9 mouse cellular contexts compared by ENCODE assay signal in the genomic region with DNA sequence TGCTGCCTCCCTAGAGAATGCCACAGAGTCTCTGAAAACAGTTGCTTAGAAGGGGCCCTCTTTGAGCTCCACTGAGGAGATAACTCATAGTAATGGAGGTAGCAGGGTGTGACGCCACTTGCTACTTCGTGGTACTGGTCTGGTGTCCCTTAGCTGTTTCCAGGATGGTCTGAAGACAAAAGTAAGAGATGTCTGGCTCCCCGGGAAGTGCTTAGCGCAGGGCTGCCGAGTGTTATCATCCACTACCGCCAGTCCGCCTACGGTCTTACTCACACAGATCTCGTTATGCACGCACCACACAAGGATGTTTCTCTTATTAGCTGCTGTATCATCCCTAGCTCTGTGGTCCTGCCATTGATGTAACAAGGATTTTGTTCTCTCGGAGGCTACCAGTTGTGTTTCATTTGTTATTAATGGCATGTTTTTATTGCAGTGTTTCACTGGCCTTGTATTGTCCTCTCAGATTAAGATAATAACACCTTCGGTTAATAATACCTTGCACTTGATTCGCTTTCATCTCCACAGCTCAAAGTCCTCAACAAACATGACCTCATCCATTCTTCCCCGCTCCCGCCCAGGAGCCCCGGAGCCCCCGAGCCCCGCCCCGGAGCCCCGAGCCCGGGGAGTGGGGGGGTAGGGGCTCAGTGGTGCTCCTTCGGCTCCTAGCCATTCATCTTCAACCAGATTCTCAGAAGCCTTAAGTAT. TPM values are rescaled to one million over a fixed set of nuclear protein-coding genes. Genes with fewer than 3 reads are reported as not detected.
DNase-seq lines count a peak whose midpoint lies in the region; ATAC-seq lines count a peak whose summit lies in the region.
"Had no signal": no experiment of that assay in that cellular context is flagged by ENCODE, and none has a peak within 500 bp of the region (broad histone marks: within the 10 kb centered on the region; RNA-seq: fewer than 3 reads in every experiment).

No protein-coding gene starts in this region.

- H3K4me2 ChIP-seq in heart, embryonic 13.5 days = peak overlapping the region; percentile 53
- H3K4me2 ChIP-seq in neural tube, embryonic 12.5 days (replicated peaks) = no peak overlapping the region
- no peak overlapping the region for H3K4me2 ChIP-seq in neural tube, embryonic 15.5 days
- H3K4me2 ChIP-seq in liver, embryonic 13.5 days = peak overlapping the region; percentile 55

- peaks cover 44% of the 10 kb centered on the region for H3K4me1 ChIP-seq in heart, embryonic 13.5 days
- H3K4me1 ChIP-seq in neural tube, embryonic 12.5 days = peaks cover 10% of the 10 kb centered on the region
- H3K4me1 ChIP-seq in neural tube, embryonic 15.5 days = peaks cover 15% of the 10 kb centered on the region
- H3K4me1 ChIP-seq in liver, embryonic 13.5 days (replicated peaks) = peaks cover 59% of the 10 kb centered on the region

- no peaks in the 10 kb centered on the region for H3K27me3 ChIP-seq in heart, embryonic 13.5 days (replicated peaks)
- no peaks in the 10 kb centered on the region for H3K27me3 ChIP-seq in neural tube, embryonic 12.5 days (replicated peaks)
- 0 out of 2 replicates have a peak, but pooled peaks cover 3% of the 10 kb centered on the region for H3K27me3 ChIP-seq in neural tube, embryonic 15.5 days (replicated peaks)
- H3K27me3 ChIP-seq in liver, embryonic 13.5 days = no peaks in the 10 kb centered on the region

- H3K9ac ChIP-seq in heart, embryonic 13.5 days = peak overlapping the region; percentile 58; the same call in 1 of the 2 replicates
- 0 out of 2 replicates have a peak overlapping the region, but pooled peaks have one; percentile 6 for H3K9ac ChIP-seq in neural tube, embryonic 12.5 days
- no peak overlapping the region for H3K9ac ChIP-seq in neural tube, embryonic 15.5 days (replicated peaks)
- H3K9ac ChIP-seq in liver, embryonic 13.5 days = peak overlapping the region; percentile 58

- H3K36me3 ChIP-seq in heart, embryonic 13.5 days = peaks cover 5% of the 10 kb centered on the region
- H3K36me3 ChIP-seq in neural tube, embryonic 12.5 days = peaks cover 2% of the 10 kb centered on the region; the same call in 1 of the 2 replicates
- 0 out of 2 replicates have a peak, but pooled peaks cover 2% of the 10 kb centered on the region for H3K36me3 ChIP-seq in neural tube, embryonic 15.5 days
- peaks cover 9% of the 10 kb centered on the region for H3K36me3 ChIP-seq in liver, embryonic 13.5 days

- 21% methylated on average over 22 of the region's 22 CpGs for WGBS in heart, embryonic 13.5 days
- WGBS in neural tube, embryonic 12.5 days = 51% methylated on average over 22 of the region's 22 CpGs
- whole genome bisulfite sequencing in neural tube, embryonic 15.5 days = 45% methylated on average over 22 of the region's 22 CpGs
- WGBS in liver, embryonic 13.5 days (ENCODE audit: insufficient replicate concordance) = 27% methylated on average over 22 of the region's 22 CpGs

- ATAC-seq in heart, embryonic 13.5 days (ENCODE audit: extremely low read depth, insufficient number of reproducible peaks, low FRiP score, low TSS enrichment) = no peak
- ATAC-seq in neural tube, embryonic 12.5 days (ENCODE audit: low FRiP score, low read depth) = no peak
- ATAC-seq in neural tube, embryonic 15.5 days (ENCODE audit: low FRiP score) = no peak
- no peak for ATAC-seq in liver, embryonic 13.5 days (ENCODE audit: low read depth)

- H3K4me3 ChIP-seq in heart, embryonic 13.5 days = peak overlapping the region; percentile 10; the same call in 1 of the 2 replicates
- H3K4me3 ChIP-seq in neural tube, embryonic 12.5 days = no peak overlapping the region
- no peak overlapping the region for H3K4me3 ChIP-seq in neural tube, embryonic 15.5 days (replicated peaks)
- peak overlapping the region; percentile 23 for H3K4me3 ChIP-seq in liver, embryonic 13.5 days (replicated peaks)

- no peaks in the 10 kb centered on the region for H3K9me3 ChIP-seq in heart, embryonic 13.5 days
- H3K9me3 ChIP-seq in neural tube, embryonic 12.5 days = no peaks in the 10 kb centered on the region
- no peaks in the 10 kb centered on the region for H3K9me3 ChIP-seq in neural tube, embryonic 15.5 days (replicated peaks)
- H3K9me3 ChIP-seq in liver, embryonic 13.5 days (replicated peaks) = no peaks in the 10 kb centered on the region

- no peak overlapping the region for H3K27ac ChIP-seq in heart, embryonic 13.5 days (replicated peaks)
- H3K27ac ChIP-seq in neural tube, embryonic 12.5 days = no peak overlapping the region
- no peak overlapping the region for H3K27ac ChIP-seq in neural tube, embryonic 15.5 days (replicated peaks)
- peak overlapping the region; percentile 75 for H3K27ac ChIP-seq in liver, embryonic 13.5 days

- no peak for DNase-seq in heart, adult 18-20 months
- peak; percentile 37 for DNase-seq in liver, embryonic 13.5 days
- no peak for DNase-seq in cerebellum, postnatal 4 days (ENCODE audit: low spot score in 2 of 2)
- no peak for DNase-seq in thymus, postnatal 0 days (ENCODE audit: low spot score)
- no peak for DNase-seq in retina, postnatal 1 day

RNA-seq across cellular contexts. Expression of gene Ubald2, which starts 3.0 kb away (rescaled TPM):
- 31.0 and 32.3 TPM in 2 replicates for polyA plus RNA-seq in heart, embryonic 13.5 days (2015; fragmentation: Nextera tagmentation; extraction: Ambion mirVana)
- 10 to 100 TPM; 32.0 to 33.3 TPM for total RNA-seq in heart, adult 18-20 months (2021)
- 53.8 and 72.3 TPM in 2 replicates for polyA plus RNA-seq in neural tube, embryonic 12.5 days (2016; fragmentation: Nextera tagmentation; extraction: Ambion mirVana)
- polyA plus RNA-seq in neural tube, embryonic 15.5 days (2015; fragmentation: Nextera tagmentation; extraction: Ambion mirVana) = 33.9 and 39.2 TPM in 2 replicates
- polyA plus RNA-seq in liver, embryonic 13.5 days (2015; fragmentation: Nextera tagmentation; extraction: Ambion mirVana) = 28.2 and 33.0 TPM in 2 replicates
- 81.9 and 82.9 TPM in 2 replicates for polyA plus RNA-seq in thymus, postnatal 0 days (2015; fragmentation: Nextera tagmentation; extraction: Ambion mirVana)

RNA-seq across cellular contexts. Expression of gene Rnf157, which starts 18.0 kb away (rescaled TPM):
- 4.0 and 6.1 TPM in 2 replicates for polyA plus RNA-seq in heart, embryonic 13.5 days (2015; fragmentation: Nextera tagmentation; extraction: Ambion mirVana)
- 1 to 10 TPM; 5.8 to 7.2 TPM for total RNA-seq in heart, adult 18-20 months (2021)
- polyA plus RNA-seq in neural tube, embryonic 12.5 days (2016; fragmentation: Nextera tagmentation; extraction: Ambion mirVana) = 54.3 and 62.8 TPM in 2 replicates
- polyA plus RNA-seq in neural tube, embryonic 15.5 days (2015; fragmentation: Nextera tagmentation; extraction: Ambion mirVana) = 69.9 and 85.4 TPM in 2 replicates
- polyA plus RNA-seq in liver, embryonic 13.5 days (2015; fragmentation: Nextera tagmentation; extraction: Ambion mirVana) = 1.1 and 1.4 TPM in 2 replicates
- polyA plus RNA-seq in thymus, postnatal 0 days (2015; fragmentation: Nextera tagmentation; extraction: Ambion mirVana) = 52.3 and 56.7 TPM in 2 replicates

RNA-seq across cellular contexts. Expression of gene Qrich2, which starts 35.2 kb away (rescaled TPM):
- polyA plus RNA-seq in heart, embryonic 13.5 days (2015; fragmentation: Nextera tagmentation; extraction: Ambion mirVana) = not detected in 2 replicates
- total RNA-seq in heart, adult 18-20 months (2021) = under 1 TPM in 1 of 2 experiments, not detected in 1; 0.05 TPM
- not detected in 2 replicates for polyA plus RNA-seq in neural tube, embryonic 12.5 days (2016; fragmentation: Nextera tagmentation; extraction: Ambion mirVana)
- polyA plus RNA-seq in neural tube, embryonic 15.5 days (2015; fragmentation: Nextera tagmentation; extraction: Ambion mirVana) = 0.15 TPM in 1 of 2 replicates, not detected in the other
- not detected in 2 replicates for polyA plus RNA-seq in liver, embryonic 13.5 days (2015; fragmentation: Nextera tagmentation; extraction: Ambion mirVana)
- polyA plus RNA-seq in thymus, postnatal 0 days (2015; fragmentation: Nextera tagmentation; extraction: Ambion mirVana) = 0.05 and 0.35 TPM in 2 replicates
- total RNA-seq: left cerebral cortex, adult 8-10 months had no signal

Comparison
In these comparisons a context has a peak if more than half of its experiments do, and no peak if none do; other contexts are left out.
1. H3K4me2 ChIP-seq: peak in heart, embryonic 13.5 days (single experiment) and liver, embryonic 13.5 days (single experiment); none in neural tube, embryonic 12.5 days (single experiment) and neural tube, embryonic 15.5 days (single experiment).
2. H3K4me3 ChIP-seq: peak in heart, embryonic 13.5 days (single experiment) and liver, embryonic 13.5 days (single experiment); none in neural tube, embryonic 12.5 days (single experiment) and neural tube, embryonic 15.5 days (single experiment).